Mouse (Mus musculus) gastrocnemius, adult 2 months (tissue): ENCODE results near the gene Rrp1b. TPM values are rescaled to one million over a fixed set of nuclear protein-coding genes. Genes with fewer than 3 reads are reported as not detected.
"Not testable (repeated sequence)": the region's sequence is repeated elsewhere in the genome, so short reads cannot be mapped to it uniquely, and the experiment has no call there.

ENCODE experiments used
- DNase-seq: peaks from one replicate; pipeline ENCODE4 v3.0.0; 2022
- H3K27ac ChIP-seq: fragments of 200-600 bp; 2 replicates; pipeline ENCODE4 v1.8.1; 2022; ENCODE audit warnings: mild to moderate bottlenecking
- H3K4me3 ChIP-seq: fragments of 200-600 bp; 2 replicates; pipeline ENCODE4 v1.8.1; 2022; ENCODE audit warnings: mild to moderate bottlenecking, moderate library complexity
- CTCF ChIP-seq: fragments of 200-600 bp; IDR thresholded peaks from 2 replicates; pipeline ENCODE4 v1.8.1; 2022; ENCODE audit warnings: antibody characterized with exemption, mild to moderate bottlenecking, moderate library complexity
- intact Hi-C: fragments of 180-260 bp; cut with DNase I; formaldehyde crosslinking; loops from one replicate; pipeline ENCODE4 v1.15.1; 2025
- total RNA-seq, 2 experiments: library from RNA; stranded (reverse); gene quantifications; 2 replicates each; pipeline ENCODE4 v1.2.3; 2021

Rrp1b gene
- total RNA-seq, 2 experiments from 2014 or later, result 7.0 to 9.3 TPM

- intact Hi-C loops, result no loop called here
- H3K27ac ChIP-seq, result no peak overlapping the region
- TF ChIP-seq CTCF, result no peak
- DNase-seq, result no peak
- no peak overlapping the region for H3K4me3 ChIP-seq
These were observed 32.9 kb downstream of the Rrp1b start for GRCm38 (mm10) chr17:32068810-32069209.

GRCm38 (mm10) chr17:32073359-32073758, 37.5 kb downstream of the Rrp1b start:
- intact Hi-C loops, result loop anchor here (1.0 to 2.0 kb wide), 2 partner anchors 47 to 388 kb away; no protein-coding TSS in a partner anchor
- DNase-seq, result peak; percentile 89
- H3K27ac ChIP-seq, result no peak overlapping the region
- H3K4me3 ChIP-seq, result no peak overlapping the region
- TF ChIP-seq CTCF, result peak; percentile 95

- intact Hi-C loops, result loop anchor here (2.0 kb wide), 1 partner anchor 136 kb away; no protein-coding TSS in a partner anchor
- no peak for TF ChIP-seq CTCF
These were observed 38.8 kb downstream of the Rrp1b start for GRCm38 (mm10) chr17:32074658-32075057.

GRCm38 (mm10) chr17:32075164-32075563, 39.3 kb downstream of the Rrp1b start:
- H3K27ac ChIP-seq, result no peak overlapping the region
- H3K4me3 ChIP-seq, result no peak overlapping the region
- intact Hi-C loops, result loop anchor here (2.0 kb wide), 1 partner anchor 136 kb away; no protein-coding TSS in a partner anchor
- peak; percentile 62 for DNase-seq
- peak; percentile 75 for TF ChIP-seq CTCF

More at GRCm38 (mm10) chr17:32074658-32075057, 38.8 kb downstream of the Rrp1b start:
- no peak overlapping the region for H3K27ac ChIP-seq
- no peak for DNase-seq
- no peak overlapping the region for H3K4me3 ChIP-seq

- no peak for TF ChIP-seq CTCF
- Histone ChIP-seq H3K4me3 (no peak overlapping the region), H3K27ac (no peak overlapping the region)
- DNase-seq, result no peak
- intact Hi-C loops, result no loop called here
These were observed 47.5 kb downstream of the Rrp1b start for GRCm38 (mm10) chr17:32083351-32083750.

- H3K4me3 ChIP-seq, result no peak overlapping the region
- intact Hi-C loops, result no loop called here
- no peak for DNase-seq
- no peak overlapping the region for H3K27ac ChIP-seq
- no peak for TF ChIP-seq CTCF
These were observed 51.2 kb downstream of the Rrp1b start for GRCm38 (mm10) chr17:32087069-32087468.

- H3K27ac ChIP-seq, result peak overlapping the region; percentile 71
- DNase-seq, result no peak
- no peak for TF ChIP-seq CTCF
- intact Hi-C loops, result no loop called here
- H3K4me3 ChIP-seq, result peak overlapping the region; percentile 62
These were observed 55.1 kb downstream of the Rrp1b start for GRCm38 (mm10) chr17:32091032-32091363.

- peak overlapping the region; percentile 71 for H3K27ac ChIP-seq
- H3K4me3 ChIP-seq, result peak overlapping the region; percentile 62
- DNase-seq, result peak; percentile 83
- intact Hi-C loops, result not testable (repeated sequence)
These were observed 55.7 kb downstream of the Rrp1b start for GRCm38 (mm10) chr17:32091364-32092240.

GRCm38 (mm10) chr17:32092241-32092619, 56.3 kb downstream of the Rrp1b start:
- no peak for TF ChIP-seq CTCF
- intact Hi-C loops, result no loop called here
- DNase-seq, result no peak
- no peak overlapping the region for H3K27ac ChIP-seq
- H3K4me3 ChIP-seq, result no peak overlapping the region

GRCm38 (mm10) chr17:32092895-32093294, 57.0 kb downstream of the Rrp1b start:
- no peak for DNase-seq
- TF ChIP-seq CTCF, result peak; percentile 38
- H3K4me3 ChIP-seq, result no peak overlapping the region
- intact Hi-C loops, result no loop called here
- H3K27ac ChIP-seq, result no peak overlapping the region

GRCm38 (mm10) chr17:32097676-32098075, 61.8 kb downstream of the Rrp1b start:
- Histone ChIP-seq H3K27ac (no peak overlapping the region), H3K4me3 (no peak overlapping the region)
- intact Hi-C loops, result no loop called here
- no peak for TF ChIP-seq CTCF
- no peak for DNase-seq

- H3K4me3 ChIP-seq, intact Hi-C loops, DNase-seq, H3K27ac ChIP-seq: not testable (repeated sequence)
These were observed 63.0 kb downstream of the Rrp1b start for GRCm38 (mm10) chr17:32098905-32099304.

GRCm38 (mm10) chr17:32099574-32099942, 63.7 kb downstream of the Rrp1b start:
- intact Hi-C loops, result no loop called here
- Histone ChIP-seq H3K27ac (no peak overlapping the region), H3K4me3 (peak overlapping the region; percentile 69)
- DNase-seq, result no peak
- no peak for TF ChIP-seq CTCF
